Mouse (Mus musculus): ENCODE results near the gene Hes2.

DNA sequence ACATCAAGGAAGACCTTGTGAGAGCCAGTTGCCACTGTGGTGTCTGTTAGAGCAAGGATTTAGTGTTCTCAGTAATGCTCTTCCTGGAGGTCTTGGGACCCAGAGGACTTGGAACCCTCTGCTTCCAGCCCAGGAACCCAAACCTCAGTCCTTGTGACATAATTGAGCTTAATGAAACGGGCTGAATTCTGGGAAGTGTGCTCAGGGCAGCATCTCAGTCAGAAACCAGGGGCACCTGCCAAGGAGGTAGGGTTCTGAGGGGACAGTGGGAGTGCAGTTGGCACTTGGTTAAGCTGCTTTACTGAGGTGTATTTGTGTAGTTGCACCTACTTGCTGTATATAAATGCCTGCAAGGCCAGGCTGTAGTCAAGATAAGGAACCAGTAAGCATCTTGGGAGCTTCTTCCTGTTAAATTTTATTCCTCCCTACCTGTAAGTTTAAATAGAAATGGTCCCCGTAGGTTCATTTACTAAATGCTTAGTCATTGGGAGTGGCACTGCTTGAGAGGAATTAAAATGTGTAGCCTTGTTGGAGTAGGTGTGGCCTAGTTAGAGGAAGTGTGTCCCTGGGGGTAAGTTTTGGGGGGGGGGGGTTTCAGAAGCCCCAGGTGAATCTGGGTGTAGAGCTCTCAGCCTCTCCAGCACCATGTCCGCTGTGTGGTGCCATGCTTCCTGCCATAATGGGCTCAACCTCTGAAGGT, 36.0 kb downstream of the Hes2 start:
- TF ChIP-seq EP300 (IDR thresholded peaks at IDR 0.05; ENCODE audit: low read depth) (no peak), CTCF (IDR thresholded peaks at IDR 0.05; ENCODE audit: low read depth) (no peak)
